ENCODE assay signal across 25 mouse cellular contexts in genomic region chr14:104731319-104731995, GRCm38 (mm10).
DNase-seq lines count a peak whose midpoint lies in the region; ATAC-seq and TF ChIP-seq lines count a peak whose summit lies in the region.
"Had no signal": no experiment of that assay in that cellular context is flagged by ENCODE, and none has a peak within 500 bp of the region (broad histone marks: within the 10 kb centered on the region; RNA-seq: fewer than 3 reads in every experiment).

No protein-coding gene starts in this region.

- H3K27me3 ChIP-seq in lung, embryonic 14.5 days (ENCODE audit: insufficient read depth, low read length), result no peaks in the 10 kb centered on the region
- no peaks in the 10 kb centered on the region for H3K27me3 ChIP-seq in lung, postnatal 0 days (replicated peaks; ENCODE audit: insufficient read depth, low read length)
- H3K27me3 ChIP-seq: embryonic facial prominence, embryonic 13.5 days; forebrain, embryonic 12.5 days; forebrain, embryonic 15.5 days; heart, embryonic 13.5 days had no signal

- TF ChIP-seq CTCF in lung, embryonic 14.5 days (IDR thresholded peaks at IDR 0.05; ENCODE audit: low read depth), result no peak
- TF ChIP-seq CTCF in lung, postnatal 0 days (IDR thresholded peaks at IDR 0.05), result no peak

- no peak overlapping the region for H3K27ac ChIP-seq in lung, embryonic 14.5 days (ENCODE audit: low read depth)
- no peak overlapping the region for H3K27ac ChIP-seq in lung, postnatal 0 days (ENCODE audit: low read length)
- H3K27ac ChIP-seq: embryonic facial prominence, embryonic 10.5 days; embryonic facial prominence, embryonic 13.5 days; forebrain, embryonic 12.5 days; forebrain, embryonic 15.5 days; heart, adult 2 months; heart, embryonic 10.5 days; heart, embryonic 13.5 days; hindbrain, embryonic 14.5 days had no signal

- H3K36me3 ChIP-seq in lung, embryonic 14.5 days (ENCODE audit: insufficient read depth), result no peaks in the 10 kb centered on the region
- no peaks in the 10 kb centered on the region for H3K36me3 ChIP-seq in lung, postnatal 0 days (ENCODE audit: insufficient read depth, low read length)
- H3K36me3 ChIP-seq: embryonic facial prominence, embryonic 10.5 days; embryonic facial prominence, embryonic 13.5 days; forebrain, embryonic 12.5 days; forebrain, embryonic 15.5 days; heart, embryonic 10.5 days; heart, embryonic 13.5 days had no signal

- H3K4me1 ChIP-seq in lung, embryonic 14.5 days (ENCODE audit: insufficient read depth), result no peaks in the 10 kb centered on the region
- H3K4me1 ChIP-seq in lung, postnatal 0 days (ENCODE audit: insufficient read depth, low read depth, low read length), result no peaks in the 10 kb centered on the region
- H3K4me1 ChIP-seq: embryonic facial prominence, embryonic 13.5 days; forebrain, embryonic 12.5 days; forebrain, embryonic 15.5 days; heart, embryonic 10.5 days had no signal

- H3K4me2 ChIP-seq in lung, embryonic 14.5 days, result no peak overlapping the region
- no peak overlapping the region for H3K4me2 ChIP-seq in lung, postnatal 0 days (replicated peaks; ENCODE audit: low read depth, low read length)
- H3K4me2 ChIP-seq: embryonic facial prominence, embryonic 13.5 days; forebrain, embryonic 12.5 days; forebrain, embryonic 15.5 days; heart, embryonic 13.5 days; hindbrain, embryonic 14.5 days had no signal

- no peaks in the 10 kb centered on the region for H3K9me3 ChIP-seq in lung, embryonic 14.5 days (ENCODE audit: low read depth, low read length)
- no peaks in the 10 kb centered on the region for H3K9me3 ChIP-seq in lung, postnatal 0 days (ENCODE audit: low read length)
- H3K9me3 ChIP-seq: embryonic facial prominence, embryonic 10.5 days; embryonic facial prominence, embryonic 13.5 days; forebrain, embryonic 12.5 days; forebrain, embryonic 15.5 days; heart, embryonic 10.5 days; heart, embryonic 13.5 days had no signal

- TF ChIP-seq EP300 in lung, postnatal 0 days (IDR thresholded peaks at IDR 0.05), result no peak

- no peak overlapping the region for H3K9ac ChIP-seq in lung, embryonic 14.5 days
- no peak overlapping the region for H3K9ac ChIP-seq in lung, postnatal 0 days (replicated peaks; ENCODE audit: low read depth)
- H3K9ac ChIP-seq: embryonic facial prominence, embryonic 13.5 days; forebrain, embryonic 12.5 days; forebrain, embryonic 15.5 days; heart, embryonic 13.5 days; hindbrain, embryonic 14.5 days had no signal

- no peak overlapping the region for H3K4me3 ChIP-seq in lung, embryonic 14.5 days (ENCODE audit: low read depth, low read length)
- H3K4me3 ChIP-seq in lung, postnatal 0 days (ENCODE audit: low read depth, low read length), result no peak overlapping the region
- H3K4me3 ChIP-seq: embryonic facial prominence, embryonic 10.5 days; embryonic facial prominence, embryonic 13.5 days; erythroblast, embryonic 14.5 days; forebrain, embryonic 12.5 days; forebrain, embryonic 15.5 days; heart, adult 2 months; heart, embryonic 10.5 days; heart, embryonic 13.5 days had no signal

- DNase-seq in lung, embryonic 14.5 days, result peak; percentile 62
- DNase-seq in lung, postnatal 0 days (ENCODE audit: low spot score), result no peak
- peak; percentile 22 for DNase-seq in lung, postnatal 10 days
- DNase-seq in lung, postnatal 25 days (ENCODE audit: low spot score), result no peak
- peak; percentile 17 for DNase-seq in lung, postnatal 36 days
- DNase-seq: adrenal gland, postnatal 25 days; cerebellum, adult 11-12 months; cerebellum, adult 8-10 months; cerebellum, postnatal 10 days; cerebellum, postnatal 36 days; gastrocnemius, postnatal 10 days; gastrocnemius, postnatal 36 days; heart, adult 2 months; heart, postnatal 14 days; heart, postnatal 4 days had no signal

- ATAC-seq in lung, embryonic 14.5 days (ENCODE audit: insufficient read depth), result no peak
- ATAC-seq in lung, postnatal 0 days, result no peak
- no peak for ATAC-seq in frontal cortex, adult (ENCODE audit: low TSS enrichment)
- ATAC-seq: activated CD4-positive, CD25-positive, alpha-beta regulatory T cell, adult 4 months; forebrain, embryonic 15.5 days had no signal

- 44% methylated on average over 3 of the region's 3 CpGs for whole genome bisulfite sequencing in lung, embryonic 14.5 days
- 39% methylated on average over 3 of the region's 3 CpGs for WGBS in lung, postnatal 0 days

Comparison
In these comparisons a context has a peak if more than half of its experiments do, and no peak if none do; other contexts are left out.
1. DNase-seq: peak in lung, embryonic 14.5 days (single experiment), lung, postnatal 10 days (single experiment) and lung, postnatal 36 days (single experiment); none in lung, postnatal 0 days (single experiment) and lung, postnatal 25 days (single experiment).